Mouse (Mus musculus): ENCODE results near the gene Usp5.

GRCm38 (mm10) chr6:124874348-124874747, 45.1 kb upstream of the Usp5 start:
- TF ChIP-seq CTCF (IDR thresholded peaks at IDR 0.05) (0 out of 2 replicates have a peak, but pooled peaks have one; percentile 15), EP300 (IDR thresholded peaks at IDR 0.05) (no peak)

Measured in lung, postnatal 0 days (tissue).